Mouse (Mus musculus): ENCODE measurements around the gene Ttc3. TPM values are rescaled to one million over a fixed set of nuclear protein-coding genes. Genes with fewer than 3 reads are reported as not detected.
"Not testable (repeated sequence)": the region's sequence is repeated elsewhere in the genome, so short reads cannot be mapped to it uniquely, and the experiment has no call there.

The Ttc3 gene
- polyA plus RNA-seq, 1 experiment from 2014 or later = 624 TPM

DNA sequence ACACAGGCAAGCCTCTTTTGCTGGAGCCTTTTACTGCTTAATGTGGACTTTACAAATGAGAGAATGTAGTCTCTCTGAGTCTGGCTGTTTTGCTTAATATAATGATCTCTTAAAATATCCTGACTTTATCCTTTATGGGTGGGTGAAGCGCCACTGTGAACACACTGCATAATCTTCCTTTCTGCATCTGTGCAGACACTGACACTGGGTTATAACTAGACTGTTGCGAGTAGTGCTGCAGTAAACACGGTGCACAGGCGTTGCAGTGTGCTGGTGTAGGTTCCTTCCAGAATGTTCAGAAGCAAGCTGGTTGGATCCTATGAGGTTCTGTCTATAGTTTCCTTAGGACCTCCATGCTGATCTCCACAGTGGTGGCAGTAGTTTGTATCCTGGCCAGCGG is 118.9 kb downstream of the Ttc3 start:
- H3K4me3 ChIP-seq (ENCODE audit: low read depth, low read length) = no peak overlapping the region
- 90% methylated on average over 5 of the region's 5 CpGs for WGBS
- no peak overlapping the region for H3K27ac ChIP-seq (ENCODE audit: low read depth, low read length)
- DNase-seq (ENCODE audit: low spot score) (no peak), ATAC-seq (ENCODE audit: low FRiP score) (no peak)
- no peaks in the 10 kb centered on the region for H3K36me3 ChIP-seq (ENCODE audit: control insufficient read depth, insufficient read depth, low read length)
- H3K4me1 ChIP-seq (replicated peaks; ENCODE audit: control insufficient read depth, insufficient read depth, low read length) = no peaks in the 10 kb centered on the region
- H3K4me2 ChIP-seq (replicated peaks; ENCODE audit: low read depth, low read length) = no peak overlapping the region
- H3K27me3 ChIP-seq (ENCODE audit: control insufficient read depth, insufficient read depth, low read length) = no peaks in the 10 kb centered on the region
- no peaks in the 10 kb centered on the region for H3K9me3 ChIP-seq (ENCODE audit: control insufficient read depth, low read length)
- H3K9ac ChIP-seq (ENCODE audit: low read depth, low read length) = no peak overlapping the region

DNA sequence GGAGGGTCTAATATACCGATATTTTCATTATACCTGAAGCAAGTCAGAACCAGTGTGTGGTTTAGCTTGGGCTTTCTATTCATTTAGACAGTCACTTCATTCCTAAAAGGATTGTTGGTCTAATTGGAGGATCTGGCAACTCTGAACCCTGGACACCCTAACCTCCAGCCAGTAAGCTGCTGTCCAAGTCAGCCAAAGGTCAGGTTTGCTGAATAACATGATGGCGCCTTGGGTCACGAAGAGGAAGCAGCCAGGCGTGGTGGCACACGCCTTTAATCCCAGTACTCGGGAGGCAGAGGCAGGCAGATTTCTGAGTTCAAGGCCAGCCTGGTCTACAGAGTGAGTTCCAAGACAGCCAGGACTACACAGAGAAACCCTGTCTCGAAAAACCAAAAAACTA is 126.8 kb downstream of the Ttc3 start:
- not testable (repeated sequence) for H3K27ac ChIP-seq (ENCODE audit: low read depth, low read length); H3K36me3 ChIP-seq (ENCODE audit: control insufficient read depth, insufficient read depth, low read length); ATAC-seq (ENCODE audit: low FRiP score); H3K4me2 ChIP-seq (replicated peaks; ENCODE audit: low read depth, low read length); DNase-seq (ENCODE audit: low spot score); H3K9me3 ChIP-seq (ENCODE audit: control insufficient read depth, low read length); H3K27me3 ChIP-seq (ENCODE audit: control insufficient read depth, insufficient read depth, low read length); H3K4me3 ChIP-seq (ENCODE audit: low read depth, low read length); H3K4me1 ChIP-seq (replicated peaks; ENCODE audit: control insufficient read depth, insufficient read depth, low read length); H3K9ac ChIP-seq (ENCODE audit: low read depth, low read length)
- 93% methylated on average over 7 of the region's 7 CpGs for WGBS

- Histone ChIP-seq H3K4me2 (replicated peaks; ENCODE audit: low read depth, low read length) (no peak overlapping the region), H3K27me3 (ENCODE audit: control insufficient read depth, insufficient read depth, low read length) (no peaks in the 10 kb centered on the region), H3K27ac (ENCODE audit: low read depth, low read length) (no peak overlapping the region), H3K9me3 (ENCODE audit: control insufficient read depth, low read length) (no peaks in the 10 kb centered on the region), H3K4me3 (ENCODE audit: low read depth, low read length) (no peak overlapping the region), H3K36me3 (ENCODE audit: control insufficient read depth, insufficient read depth, low read length) (peaks cover 5% of the 10 kb centered on the region), H3K9ac (ENCODE audit: low read depth, low read length) (no peak overlapping the region), H3K4me1 (replicated peaks; ENCODE audit: control insufficient read depth, insufficient read depth, low read length) (no peaks in the 10 kb centered on the region)
- ATAC-seq (ENCODE audit: low FRiP score) = no peak
- 86% methylated on average over 5 of the region's 5 CpGs for WGBS
- no peak for DNase-seq (ENCODE audit: low spot score)
Measured at GRCm38 (mm10) chr16:94497911-94498310, 127.5 kb downstream of the Ttc3 start.

- Histone ChIP-seq H3K4me1 (replicated peaks; ENCODE audit: control insufficient read depth, insufficient read depth, low read length) (no peaks in the 10 kb centered on the region), H3K4me2 (replicated peaks; ENCODE audit: low read depth, low read length) (no peak overlapping the region), H3K9ac (ENCODE audit: low read depth, low read length) (no peak overlapping the region), H3K27ac (ENCODE audit: low read depth, low read length) (no peak overlapping the region), H3K27me3 (ENCODE audit: control insufficient read depth, insufficient read depth, low read length) (no peaks in the 10 kb centered on the region), H3K9me3 (ENCODE audit: control insufficient read depth, low read length) (no peaks in the 10 kb centered on the region), H3K4me3 (ENCODE audit: low read depth, low read length) (no peak overlapping the region), H3K36me3 (ENCODE audit: control insufficient read depth, insufficient read depth, low read length) (peaks cover 7% of the 10 kb centered on the region)
- WGBS = 92% methylated on average over 5 of the region's 5 CpGs
- ATAC-seq (ENCODE audit: low FRiP score) (no peak), DNase-seq (ENCODE audit: low spot score) (no peak)
Measured at GRCm38 (mm10) chr16:94504192-94504591, 133.8 kb downstream of the Ttc3 start.

DNA sequence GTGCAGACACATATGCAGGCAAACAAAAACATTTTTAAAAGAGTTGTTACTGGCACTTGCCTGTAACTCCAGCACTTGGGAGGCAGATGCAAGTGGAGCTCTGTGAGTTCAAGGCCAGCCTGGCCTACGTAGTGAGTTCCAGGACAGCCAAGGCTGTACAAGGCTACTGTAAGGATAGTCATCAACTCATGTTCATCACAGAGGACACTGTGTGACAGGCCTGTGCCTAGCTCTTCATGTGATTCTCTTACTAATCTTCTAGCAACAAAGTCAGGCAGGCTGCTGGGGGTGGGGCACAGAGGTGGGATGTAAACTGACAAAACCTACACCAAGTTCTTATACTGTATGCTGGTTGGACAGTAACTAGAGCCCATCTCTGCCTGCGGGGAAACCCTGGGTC is 136.7 kb downstream of the Ttc3 start:
- Histone ChIP-seq H3K4me1 (replicated peaks; ENCODE audit: control insufficient read depth, insufficient read depth, low read length) (no peaks in the 10 kb centered on the region), H3K4me3 (ENCODE audit: low read depth, low read length) (no peak overlapping the region), H3K4me2 (replicated peaks; ENCODE audit: low read depth, low read length) (no peak overlapping the region), H3K27me3 (ENCODE audit: control insufficient read depth, insufficient read depth, low read length) (no peaks in the 10 kb centered on the region), H3K9me3 (ENCODE audit: control insufficient read depth, low read length) (no peaks in the 10 kb centered on the region), H3K36me3 (ENCODE audit: control insufficient read depth, insufficient read depth, low read length) (peaks cover 10% of the 10 kb centered on the region; the same call in 1 of the 2 replicates), H3K9ac (ENCODE audit: low read depth, low read length) (no peak overlapping the region), H3K27ac (ENCODE audit: low read depth, low read length) (no peak overlapping the region)
- no peak for ATAC-seq (ENCODE audit: low FRiP score)
- no peak for DNase-seq (ENCODE audit: low spot score)
- 93% methylated on average over 2 of the region's 2 CpGs for WGBS

GRCm38 (mm10) chr16:94508769-94509168 is 138.4 kb downstream of the Ttc3 start:
- no peak overlapping the region for H3K4me3 ChIP-seq (ENCODE audit: low read depth, low read length)
- H3K4me1 ChIP-seq (replicated peaks; ENCODE audit: control insufficient read depth, insufficient read depth, low read length) = no peaks in the 10 kb centered on the region
- 0 out of 2 replicates have a peak, but pooled peaks cover 8% of the 10 kb centered on the region for H3K36me3 ChIP-seq (ENCODE audit: control insufficient read depth, insufficient read depth, low read length)
- ATAC-seq (ENCODE audit: low FRiP score) (no peak), DNase-seq (ENCODE audit: low spot score) (no peak)
- H3K27me3 ChIP-seq (ENCODE audit: control insufficient read depth, insufficient read depth, low read length) = no peaks in the 10 kb centered on the region
- no peak overlapping the region for H3K27ac ChIP-seq (ENCODE audit: low read depth, low read length)
- H3K4me2 ChIP-seq (replicated peaks; ENCODE audit: low read depth, low read length) = no peak overlapping the region
- WGBS = 92% methylated on average over 8 of the region's 8 CpGs
- H3K9me3 ChIP-seq (ENCODE audit: control insufficient read depth, low read length) = no peaks in the 10 kb centered on the region
- no peak overlapping the region for H3K9ac ChIP-seq (ENCODE audit: low read depth, low read length)

DNA sequence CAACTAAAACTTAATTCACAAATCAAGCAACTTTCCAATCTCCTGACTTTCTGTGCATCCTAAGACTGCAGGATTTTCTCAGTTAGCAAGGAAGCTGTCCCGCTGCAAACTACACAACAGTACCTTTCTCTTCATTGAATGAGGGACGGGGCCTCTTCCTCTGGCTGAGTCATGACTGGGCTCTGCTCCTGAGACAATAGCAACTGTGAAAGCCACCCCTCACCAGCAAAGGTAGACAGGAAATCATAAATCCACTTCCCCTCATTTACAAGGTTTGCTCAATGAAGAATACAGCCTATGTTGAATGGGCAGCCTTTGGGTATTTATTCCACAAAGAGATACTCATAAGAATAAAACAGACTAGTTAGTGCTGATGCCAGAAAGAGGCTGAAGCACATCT is 139.6 kb downstream of the Ttc3 start:
- Histone ChIP-seq H3K27ac (ENCODE audit: low read depth, low read length) (no peak overlapping the region), H3K27me3 (ENCODE audit: control insufficient read depth, insufficient read depth, low read length) (no peaks in the 10 kb centered on the region), H3K4me3 (ENCODE audit: low read depth, low read length) (no peak overlapping the region), H3K9me3 (ENCODE audit: control insufficient read depth, low read length) (no peaks in the 10 kb centered on the region), H3K36me3 (ENCODE audit: control insufficient read depth, insufficient read depth, low read length) (0 out of 2 replicates have a peak, but pooled peaks cover 5% of the 10 kb centered on the region), H3K4me2 (replicated peaks; ENCODE audit: low read depth, low read length) (no peak overlapping the region), H3K4me1 (replicated peaks; ENCODE audit: control insufficient read depth, insufficient read depth, low read length) (no peaks in the 10 kb centered on the region), H3K9ac (ENCODE audit: low read depth, low read length) (no peak overlapping the region)
- no peak for ATAC-seq (ENCODE audit: low FRiP score)
- DNase-seq (ENCODE audit: low spot score) = no peak
- WGBS = 82% methylated on average over 2 of the region's 2 CpGs

DNA sequence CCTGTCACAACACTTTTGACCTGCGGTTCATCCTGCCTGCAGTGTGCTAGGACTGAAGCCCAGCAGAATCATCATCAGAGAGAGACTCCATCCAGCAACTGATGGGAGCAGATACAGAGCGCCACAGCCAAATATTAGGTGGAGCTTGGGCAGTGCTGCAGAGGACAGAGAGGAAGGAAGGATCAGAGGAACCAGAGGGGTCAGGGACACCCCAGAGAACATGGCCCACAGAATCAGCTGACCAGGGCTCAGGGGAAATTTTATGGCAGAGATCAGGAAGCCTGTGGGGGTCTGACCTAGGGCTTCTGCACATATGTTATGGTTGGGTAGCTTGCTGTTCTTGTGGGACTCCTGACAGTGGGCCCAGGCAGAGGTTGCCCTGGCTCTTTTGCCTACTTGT is 147.2 kb downstream of the Ttc3 start:
- 95% methylated on average over 2 of the region's 2 CpGs for WGBS
- no peaks in the 10 kb centered on the region for H3K9me3 ChIP-seq (ENCODE audit: control insufficient read depth, low read length)
- no peak overlapping the region for H3K9ac ChIP-seq (ENCODE audit: low read depth, low read length)
- no peak overlapping the region for H3K4me2 ChIP-seq (replicated peaks; ENCODE audit: low read depth, low read length)
- no peak for ATAC-seq (ENCODE audit: low FRiP score)
- H3K4me1 ChIP-seq (replicated peaks; ENCODE audit: control insufficient read depth, insufficient read depth, low read length) = no peaks in the 10 kb centered on the region
- H3K36me3 ChIP-seq (ENCODE audit: control insufficient read depth, insufficient read depth, low read length) = no peaks in the 10 kb centered on the region
- H3K27ac ChIP-seq (ENCODE audit: low read depth, low read length) = no peak overlapping the region
- DNase-seq (ENCODE audit: low spot score) = no peak
- no peaks in the 10 kb centered on the region for H3K27me3 ChIP-seq (ENCODE audit: control insufficient read depth, insufficient read depth, low read length)
- no peak overlapping the region for H3K4me3 ChIP-seq (ENCODE audit: low read depth, low read length)

Measured in hindbrain, embryonic 11.5 days (tissue).